Mouse (Mus musculus): Measurements from ENCODE around the gene Spdye4a. TPM values are rescaled to one million over a fixed set of nuclear protein-coding genes. Genes with fewer than 3 reads are reported as not detected.
A peak's percentile ranks its signal among the peaks of the same experiment; 100 is the strongest.
"Not testable (repeated sequence)": the region's sequence is repeated elsewhere in the genome, so short reads cannot be mapped to it uniquely, and the experiment has no call there.

The Spdye4a gene
- total RNA-seq, 2 experiments from 2014 or later, result not detected

DNA sequence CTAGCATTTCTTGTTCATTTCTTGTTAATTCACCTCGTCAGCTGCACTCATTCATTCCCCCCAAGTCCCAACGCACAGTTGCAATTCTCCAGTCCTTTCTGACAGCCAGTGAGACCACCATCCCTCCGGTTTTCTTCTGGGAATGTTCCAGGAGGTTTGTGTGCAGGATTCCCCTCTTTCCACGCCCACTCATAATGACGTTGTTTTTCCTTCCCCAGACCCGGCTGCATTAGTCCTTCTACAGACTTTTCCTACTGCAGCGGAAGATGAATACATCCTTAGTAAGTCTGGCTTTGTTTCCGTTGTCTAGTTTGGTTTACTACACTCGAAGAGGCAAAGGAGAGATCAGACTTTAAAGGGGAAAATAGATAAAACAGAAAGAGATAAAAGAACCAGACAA, 9.3 kb upstream of the Spdye4a start:
- DNase-seq, result no peak
- intact Hi-C loops (cut with DNase I), result loop anchor here (5.0 kb wide), 1 partner anchor 66 kb away; no protein-coding TSS in a partner anchor

DNA sequence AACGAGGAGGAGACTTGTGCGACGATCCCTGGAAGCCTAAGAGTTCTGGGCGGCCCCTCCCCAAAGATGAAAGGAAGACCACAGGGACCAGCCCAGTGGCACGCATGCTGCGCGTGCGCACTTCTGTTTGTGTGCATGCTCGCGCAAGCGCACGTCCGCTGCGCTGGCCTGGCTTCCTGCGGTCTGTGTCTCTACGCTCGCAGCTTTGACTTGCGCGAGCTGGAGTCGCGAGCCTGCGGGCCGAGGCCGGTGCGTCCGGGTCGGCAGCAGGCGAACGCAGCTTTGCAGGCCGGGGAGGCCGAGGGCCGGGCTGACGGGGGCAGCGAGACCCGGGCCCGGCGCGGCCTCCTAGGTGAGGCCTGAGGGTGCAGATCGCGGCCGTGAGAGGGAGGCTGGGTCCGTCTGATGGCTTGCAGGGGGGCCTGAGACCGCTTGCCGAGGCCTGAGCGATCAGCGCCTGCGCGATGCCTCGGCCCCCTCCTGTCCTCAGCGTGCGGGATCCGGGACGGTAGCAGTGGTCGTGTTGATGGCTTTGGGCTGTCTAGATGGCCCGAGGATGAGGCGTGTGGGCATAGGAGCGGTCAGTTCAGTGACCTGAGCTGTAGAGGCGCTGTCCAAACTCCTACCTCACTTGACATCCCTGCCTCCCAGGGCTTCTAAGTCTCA, 8.5 kb upstream of the Spdye4a start, which contains the start of gene Zfp12:
Gene Zfp12, plus strand, starts transcription at position 136 of the 666 bp plus-strand sequence.
- intact Hi-C loops (cut with DNase I), result loop anchor here (1.0 to 5.0 kb wide), 3 partner anchors 36 to 67 kb away; partner anchors contain the start of genes Rbak and Zfp316
- DNase-seq, result peak; percentile 91 to 93

DNA sequence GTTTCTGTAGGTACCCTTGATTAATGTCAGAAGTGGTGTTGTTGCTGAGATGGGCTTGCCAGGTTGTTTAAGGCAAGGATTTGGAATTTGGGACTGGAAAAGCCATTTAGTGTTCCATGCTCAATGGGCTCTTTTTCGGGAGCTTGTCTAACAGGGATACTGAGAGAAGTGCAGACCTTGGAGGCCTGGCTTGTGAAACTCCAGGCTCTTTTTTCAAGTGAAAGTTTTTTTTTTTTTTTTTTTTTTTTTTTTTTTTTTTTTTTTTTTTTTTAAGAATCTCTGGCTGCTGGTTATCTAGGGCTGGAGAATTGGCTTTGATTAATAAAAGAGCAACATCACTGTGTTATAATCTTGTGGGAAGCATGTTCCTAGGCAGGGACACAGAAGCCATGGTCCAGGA, 4.4 kb downstream of the Spdye4a start:
- intact Hi-C loops (cut with DNase I), result no loop called here

DNA sequence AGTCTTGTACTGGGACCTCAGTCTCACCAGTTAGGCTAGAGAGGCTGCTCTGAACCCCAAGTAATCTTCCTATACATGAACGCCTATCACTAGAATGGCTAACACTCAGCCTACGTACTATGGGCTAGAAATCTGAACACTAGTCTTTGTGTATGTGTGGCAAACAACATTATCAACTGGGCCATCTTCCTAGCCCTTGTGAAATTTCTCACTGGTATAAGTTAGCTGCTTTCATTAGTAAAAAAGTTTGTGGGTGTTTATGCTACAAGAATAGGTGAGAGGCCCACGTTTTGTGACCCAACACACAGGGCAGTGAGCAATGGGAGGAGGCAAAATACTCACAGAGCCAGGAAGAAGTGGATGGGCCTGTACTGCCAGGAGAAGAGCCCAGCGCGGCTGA, 5.7 kb downstream of the Spdye4a start:
- DNase-seq, result no peak
- intact Hi-C loops (cut with DNase I), result no loop called here

More for the DNA sequence above, 4.4 kb downstream of the Spdye4a start:
- no peak for DNase-seq

DNA sequence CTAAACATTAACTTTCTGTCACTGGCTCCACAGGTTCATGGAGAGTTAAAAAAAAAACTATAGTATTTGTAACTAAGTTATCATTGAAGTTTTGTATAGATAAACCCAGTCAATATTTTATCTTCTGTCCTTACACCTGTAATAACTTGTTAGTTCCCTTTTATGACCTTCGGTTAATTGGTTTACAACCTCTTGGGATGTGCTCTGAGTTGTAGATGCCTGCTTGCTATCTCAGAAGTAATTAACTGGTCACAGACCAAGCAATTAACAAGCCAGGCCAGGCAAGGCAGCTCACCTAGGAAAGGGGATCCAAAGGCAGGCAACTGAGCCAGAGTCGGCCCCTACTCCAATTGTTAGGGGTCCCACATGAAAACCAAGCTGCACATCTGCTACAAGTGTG, 12.9 kb downstream of the Spdye4a start:
- DNase-seq, result no peak
- intact Hi-C loops (cut with DNase I), result no loop called here

DNA sequence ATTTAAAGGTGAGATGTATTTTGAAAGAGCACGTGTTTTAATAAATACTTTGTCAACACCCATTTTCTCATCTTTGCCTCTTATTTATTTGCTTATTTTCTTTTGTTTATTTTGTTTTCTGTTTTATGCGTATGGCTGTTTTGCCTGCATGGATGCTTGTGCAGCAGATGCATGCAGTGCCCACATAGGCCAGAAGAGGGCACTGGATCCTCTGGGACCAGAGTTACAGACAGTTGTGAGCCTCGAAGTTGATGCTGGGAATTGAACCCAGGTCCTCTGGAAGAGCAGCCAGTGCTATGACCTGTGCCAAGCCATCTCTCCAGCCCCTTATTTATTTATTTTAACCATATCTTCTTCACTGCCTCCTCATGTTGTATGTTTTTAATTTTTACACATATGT, 21.7 kb downstream of the Spdye4a start:
- intact Hi-C loops (cut with DNase I), result no loop called here
- peak in 1 of 2 experiments; percentile 6 for DNase-seq

DNA sequence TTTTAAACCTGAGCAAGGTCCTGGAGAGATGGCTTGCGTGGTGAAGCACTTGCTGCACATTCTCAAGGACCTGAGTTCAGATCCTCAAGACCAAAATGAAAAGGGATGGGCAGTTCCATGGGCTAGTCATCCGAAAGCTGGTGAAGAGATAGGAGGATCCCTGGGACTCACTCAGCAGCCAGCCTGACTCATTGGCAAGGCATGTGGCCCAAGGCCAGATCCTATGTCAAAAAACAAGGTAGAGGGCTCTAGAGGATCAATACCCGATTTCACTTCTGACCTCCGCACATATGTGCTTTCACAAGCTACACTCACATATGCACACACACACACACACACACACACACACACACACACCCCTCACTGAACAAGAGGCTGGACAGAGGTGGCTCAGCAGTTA, 30.2 kb downstream of the Spdye4a start:
- intact Hi-C loops (cut with DNase I), result no loop called here
- no peak for DNase-seq

DNA sequence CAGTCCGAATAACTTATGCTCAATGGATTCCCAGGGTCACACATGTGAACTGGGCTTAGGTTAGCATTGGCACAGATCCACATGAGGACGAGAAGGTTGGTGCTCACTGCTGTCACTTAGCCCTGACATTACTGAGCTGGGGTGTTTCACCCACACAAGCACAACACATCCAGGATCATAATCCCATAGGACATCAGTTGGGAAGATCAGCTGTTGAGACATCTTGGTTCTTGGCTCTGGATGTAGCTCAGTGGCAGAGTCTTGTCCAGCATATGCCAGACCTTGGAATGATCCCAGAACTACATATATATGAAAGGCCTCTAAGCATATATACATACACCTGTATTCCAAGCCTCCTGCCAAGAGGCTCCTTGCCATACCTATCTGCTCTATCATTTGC, 31.5 kb downstream of the Spdye4a start:
- intact Hi-C loops (cut with DNase I), result loop anchor here (1.0 kb wide), 1 partner anchor 30 kb away; no protein-coding TSS in a partner anchor
- no peak for DNase-seq

DNA sequence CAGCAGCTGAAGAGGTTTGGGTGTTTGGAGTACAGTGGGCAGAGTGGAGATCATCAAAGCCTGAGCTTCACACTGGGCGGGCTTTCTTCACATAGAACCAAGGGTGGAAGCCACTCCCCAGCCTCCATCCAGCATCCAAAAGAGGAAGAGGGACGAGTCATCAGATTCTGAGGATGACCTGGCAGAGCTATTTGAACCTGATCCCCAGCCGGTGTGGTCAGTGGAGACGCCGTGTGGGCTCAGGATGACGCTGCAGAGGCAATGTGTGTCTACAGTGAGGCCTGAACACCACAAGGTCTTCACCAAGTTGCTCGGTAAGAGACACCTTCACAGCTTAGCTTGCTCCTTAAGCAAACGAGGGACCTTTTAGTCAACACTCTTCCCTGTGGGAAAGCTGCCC, 31.9 kb downstream of the Spdye4a start:
- not testable (repeated sequence) for DNase-seq
- intact Hi-C loops (cut with DNase I), result loop anchor here (1.0 kb wide), 1 partner anchor 31 kb away; no protein-coding TSS in a partner anchor

DNA sequence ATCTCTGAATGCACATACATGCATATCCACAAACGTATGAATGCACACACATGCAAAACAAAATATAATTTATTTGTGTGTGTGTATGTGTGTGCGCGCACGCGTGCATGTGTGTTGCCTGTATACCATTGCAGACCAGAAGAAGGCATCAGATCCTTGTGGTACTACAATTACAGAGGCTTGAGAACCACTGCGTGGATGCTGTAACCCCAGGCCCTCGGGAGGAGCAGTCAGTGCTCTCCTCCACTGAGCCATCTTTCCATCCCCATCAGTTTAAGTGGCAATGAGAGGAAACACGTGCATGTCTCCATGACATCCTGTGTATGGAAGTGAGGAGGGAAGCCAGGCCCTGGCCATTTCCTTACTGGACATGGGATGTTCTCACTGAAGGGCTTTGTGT, 33.9 kb downstream of the Spdye4a start:
- DNase-seq, result no peak
- intact Hi-C loops (cut with DNase I), result no loop called here

DNA sequence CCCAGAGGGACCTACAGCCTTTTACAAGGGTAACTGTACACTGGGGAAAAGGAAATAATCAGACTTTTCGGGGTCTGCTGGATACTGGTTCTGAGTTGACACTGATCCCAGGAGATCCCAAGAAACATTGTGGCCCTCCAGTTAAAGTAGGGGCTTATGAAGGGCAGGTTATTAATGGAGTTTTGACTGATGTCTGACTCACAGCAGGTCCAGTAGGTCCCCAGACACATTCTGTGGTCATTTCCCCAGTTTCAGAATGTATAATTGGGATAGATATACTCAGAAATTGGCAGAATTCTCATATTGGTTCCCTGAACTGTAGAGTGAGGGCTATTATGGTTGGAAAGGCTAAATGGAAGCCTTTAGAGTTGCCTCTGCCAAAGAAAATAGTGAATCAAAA, 38.7 kb downstream of the Spdye4a start:
- not testable (repeated sequence) for DNase-seq

DNA sequence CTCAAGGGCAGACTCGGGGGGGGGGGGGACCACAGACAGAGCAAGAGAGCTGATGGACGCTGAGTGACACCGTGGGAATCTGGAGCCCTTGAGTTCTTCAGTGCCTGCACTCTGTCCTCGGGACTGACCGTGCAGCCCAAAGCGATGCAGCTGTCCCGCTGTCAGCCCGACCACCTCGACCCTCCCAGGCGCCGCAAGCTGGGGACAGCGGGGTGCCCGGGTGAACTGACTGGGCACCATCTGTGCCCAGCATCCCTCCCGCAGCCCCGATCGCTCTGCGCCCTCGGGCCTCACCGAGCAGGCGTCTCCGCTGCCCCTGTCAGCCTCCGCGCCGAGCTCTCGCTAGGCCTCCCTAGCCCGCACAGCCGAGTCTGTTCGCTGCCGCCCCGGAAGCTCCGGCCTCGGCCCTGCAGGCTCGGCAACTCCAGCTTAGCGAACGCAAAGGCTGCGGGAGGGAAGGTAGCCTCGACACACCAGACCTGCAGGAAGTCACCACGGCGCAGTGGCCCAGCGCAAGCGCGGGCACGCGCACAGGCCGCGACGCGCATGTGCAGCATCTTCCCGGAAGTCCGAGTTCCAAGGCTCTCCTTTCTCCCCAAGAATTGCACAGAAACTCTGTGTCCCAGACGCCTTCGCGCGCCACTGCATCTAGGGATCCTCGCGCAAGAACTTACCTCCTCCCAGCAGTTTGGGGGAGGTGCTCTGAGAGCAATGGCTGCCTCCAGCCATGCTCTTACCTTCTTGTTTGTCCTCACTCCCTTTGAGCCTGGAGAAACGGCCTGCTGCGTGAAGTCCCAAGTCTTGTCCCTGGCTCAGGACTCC, 46.2 kb downstream of the Spdye4a start, which contains the start of the genes Rbak and Spdye4b:
Gene Rbak, minus strand, starts transcription at position 521 of the 822 bp plus-strand sequence.
Gene Spdye4b, plus strand, starts transcription at position 763 of the 822 bp plus-strand sequence.
- intact Hi-C loops (cut with DNase I), result loop anchor here (1.0 to 5.0 kb wide), 3 partner anchors 55 to 222 kb away; partner anchors contain the start of genes Kdelr2, Rnf216 and Zfp12
- DNase-seq, result peak; percentile 88 to 91

More for the DNA sequence above, 38.7 kb downstream of the Spdye4a start:
- intact Hi-C loops (cut with DNase I), result not testable (repeated sequence)

DNA sequence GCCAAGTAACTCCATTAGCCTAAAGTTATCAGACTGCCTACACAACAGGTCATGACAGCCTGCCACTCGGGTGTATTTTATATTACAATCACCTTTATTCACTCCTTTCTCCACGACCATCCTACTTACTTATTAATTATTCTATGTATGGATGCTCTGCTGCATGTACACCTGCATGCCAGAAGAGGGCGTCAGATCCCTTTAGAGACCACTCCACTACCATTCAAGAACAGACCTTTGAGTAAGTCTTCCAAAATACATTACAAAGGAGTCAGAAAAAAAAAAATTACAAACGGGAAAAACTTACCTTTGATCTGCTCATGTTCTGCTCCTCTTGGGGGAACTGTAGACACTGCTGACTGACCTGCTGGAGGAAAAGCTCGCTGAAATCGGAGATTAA, 47.5 kb downstream of the Spdye4a start:
- intact Hi-C loops (cut with DNase I), result loop anchor here (5.0 kb wide), 1 partner anchor 123 kb away; no protein-coding TSS in a partner anchor
- no peak for DNase-seq

DNA sequence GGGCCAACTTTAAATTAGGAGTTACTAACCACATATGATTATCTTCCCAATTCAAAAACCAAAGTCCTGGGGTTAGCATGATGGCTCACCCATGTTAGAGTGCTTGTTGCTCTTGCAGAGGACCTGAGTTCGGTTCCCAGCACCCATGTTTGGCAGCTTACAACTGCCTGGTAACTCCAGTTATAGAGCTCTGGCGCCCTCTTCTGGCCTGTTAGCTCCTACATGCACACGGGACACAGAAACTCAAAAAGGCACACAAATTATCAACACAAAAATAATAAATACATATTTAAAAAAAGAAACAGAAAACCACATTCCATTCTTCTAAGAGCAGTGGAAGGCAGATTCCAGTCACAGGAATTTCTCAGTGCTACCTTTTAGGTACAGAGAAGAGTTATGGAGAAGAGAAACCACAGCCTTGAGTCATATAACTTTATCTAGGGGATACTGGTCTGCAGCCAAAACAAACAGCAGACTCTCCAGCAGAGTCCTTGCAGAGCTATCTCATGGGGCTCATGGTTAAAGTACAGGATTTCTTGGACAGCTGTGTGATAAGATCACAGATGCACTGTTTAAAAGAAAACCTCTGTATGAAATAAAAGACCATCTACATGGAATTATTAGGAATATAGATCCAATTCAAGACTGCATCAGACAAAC, 49.0 kb downstream of the Spdye4a start:
- intact Hi-C loops (cut with DNase I), result loop anchor here (5.0 kb wide), 1 partner anchor 125 kb away; no protein-coding TSS in a partner anchor

DNA sequence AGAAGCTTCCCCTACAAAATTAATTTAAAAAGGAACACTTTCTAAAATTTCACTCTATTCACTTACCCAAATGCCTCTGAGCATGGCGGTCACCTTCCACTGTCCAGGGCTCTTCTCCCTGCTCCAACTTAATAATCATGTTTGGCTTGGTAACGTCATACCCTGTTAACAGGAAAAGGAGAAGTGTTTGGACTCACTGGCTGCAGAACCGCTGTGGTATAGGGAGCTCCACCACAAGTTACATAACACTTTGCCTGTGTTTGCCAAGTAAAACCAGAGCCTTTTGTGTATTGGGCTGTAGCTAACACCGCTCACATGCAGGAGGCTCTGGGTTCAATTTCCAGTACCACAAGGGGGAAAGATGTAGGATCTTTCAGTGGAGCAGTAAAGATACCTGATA, 50.7 kb downstream of the Spdye4a start:
- intact Hi-C loops (cut with DNase I), result loop anchor here (5.0 kb wide), 1 partner anchor 126 kb away; no protein-coding TSS in a partner anchor
- DNase-seq, result no peak

More for the DNA sequence above, 49.0 kb downstream of the Spdye4a start:
- no peak for DNase-seq

Other genes starting within 250 kb of the Spdye4a start
- 10 to 100 TPM; 27.1 to 28.0 TPM for gene Rnf216, start 113.9 kb downstream of the Spdye4a start, total RNA-seq (2021)
- gene Olfr718-ps1, start 79.3 kb downstream of the Spdye4a start, total RNA-seq (2021), result not detected
- 1 to 10 TPM; 4.4 to 5.3 TPM for gene Rbak, start 46.1 kb downstream of the Spdye4a start, total RNA-seq (2021)
- gene Spdye4b, start 45.9 kb downstream of the Spdye4a start, total RNA-seq (2021), result not detected
- 1 to 10 TPM; 8.5 to 8.6 TPM for gene Zfp12, start 8.3 kb upstream of the Spdye4a start, total RNA-seq (2021)
- gene Zfp316, start 43.1 kb upstream of the Spdye4a start, total RNA-seq (2021), result 1 to 10 TPM; 5.1 to 6.0 TPM
- under 1 TPM; 0.08 to 0.19 TPM for gene Zfp853, start 66.7 kb upstream of the Spdye4a start, total RNA-seq (2021)
- gene E130309D02Rik, start 88.5 kb upstream of the Spdye4a start, total RNA-seq (2021), result 10 to 100 TPM; 15.4 to 15.8 TPM
- gene Zdhhc4, start 102.4 kb upstream of the Spdye4a start, total RNA-seq (2021), result 10 to 100 TPM; 24.0 to 29.4 TPM
- not detected for gene Grid2ip, start 130.4 kb upstream of the Spdye4a start, total RNA-seq (2021)
- gene Kdelr2, start 176.9 kb upstream of the Spdye4a start, total RNA-seq (2021), result 10 to 100 TPM; 50.0 to 53.8 TPM
- 1 to 10 TPM; 8.2 to 9.0 TPM for gene Daglb, start 237.7 kb upstream of the Spdye4a start, total RNA-seq (2021)

Measured in heart, postnatal 36 days (tissue).